13 mouse cellular contexts compared by ENCODE assay signal in the genomic region with DNA sequence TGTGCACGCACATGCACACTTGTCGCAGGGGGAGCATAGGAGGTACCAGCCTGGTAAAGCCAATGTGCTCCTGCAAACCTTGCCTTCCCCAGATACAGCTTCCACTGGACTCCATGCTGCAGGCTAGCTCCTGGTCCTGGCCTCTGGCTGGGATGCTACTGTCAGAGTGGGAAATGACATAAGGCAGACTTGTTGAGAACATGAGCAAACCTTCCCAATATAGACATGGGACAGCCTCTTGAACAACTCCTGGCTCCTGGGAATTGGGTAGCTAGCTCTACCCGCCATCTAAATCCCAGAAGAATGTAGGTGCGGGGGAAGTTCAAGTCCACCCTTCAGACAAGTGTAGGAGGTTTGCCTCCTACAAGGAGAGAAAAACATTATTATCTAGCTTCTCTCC. TPM values are rescaled to one million over a fixed set of nuclear protein-coding genes. Genes with fewer than 3 reads are reported as not detected.
DNase-seq lines count a peak whose midpoint lies in the region; ATAC-seq and TF ChIP-seq lines count a peak whose summit lies in the region.
"Had no signal": no experiment of that assay in that cellular context is flagged by ENCODE, and none has a peak within 500 bp of the region (broad histone marks: within the 10 kb centered on the region; RNA-seq: fewer than 3 reads in every experiment).

No protein-coding gene starts in this region.

- TF ChIP-seq CTCF in hindbrain, postnatal 0 days (IDR thresholded peaks at IDR 0.05; ENCODE audit: low read depth): no peak

- no peaks in the 10 kb centered on the region for H3K36me3 ChIP-seq in embryonic facial prominence, embryonic 13.5 days
- H3K36me3 ChIP-seq in embryonic facial prominence, embryonic 10.5 days (replicated peaks): no peaks in the 10 kb centered on the region
- H3K36me3 ChIP-seq in lung, embryonic 16.5 days (ENCODE audit: control insufficient read depth, insufficient read depth, low read length): no peaks in the 10 kb centered on the region
- no peaks in the 10 kb centered on the region for H3K36me3 ChIP-seq in hindbrain, postnatal 0 days (ENCODE audit: insufficient read depth, low read length)
- no peaks in the 10 kb centered on the region for H3K36me3 ChIP-seq in stomach, embryonic 16.5 days (ENCODE audit: control insufficient read depth, insufficient read depth, low read length)
- H3K36me3 ChIP-seq: G1E had no signal

- DNase-seq in embryonic facial prominence, embryonic 10.5 days (ENCODE audit: low spot score): no peak
- no peak for DNase-seq in lung, postnatal 36 days
- DNase-seq in hindbrain, postnatal 0 days (ENCODE audit: low spot score): no peak
- DNase-seq in frontal cortex, postnatal 14 days (ENCODE audit: low spot score in 2 of 2): no peak
- DNase-seq: gastrocnemius, postnatal 14 days; lung, adult 2 months; thymus, postnatal 4 days had no signal

- 92% methylated on average over 4 of the region's 4 CpGs for WGBS in embryonic facial prominence, embryonic 13.5 days
- WGBS in embryonic facial prominence, embryonic 10.5 days: 90% methylated on average over 4 of the region's 4 CpGs
- WGBS in lung, embryonic 16.5 days: 87% methylated on average over 4 of the region's 4 CpGs
- 85% methylated on average over 4 of the region's 4 CpGs for WGBS in hindbrain, postnatal 0 days
- WGBS in stomach, embryonic 16.5 days: 77% methylated on average over 4 of the region's 4 CpGs

- no peaks in the 10 kb centered on the region for H3K9me3 ChIP-seq in embryonic facial prominence, embryonic 13.5 days
- H3K9me3 ChIP-seq in embryonic facial prominence, embryonic 10.5 days: no peaks in the 10 kb centered on the region
- no peaks in the 10 kb centered on the region for H3K9me3 ChIP-seq in lung, embryonic 16.5 days (ENCODE audit: control insufficient read depth, low read length)
- no peaks in the 10 kb centered on the region for H3K9me3 ChIP-seq in hindbrain, postnatal 0 days (ENCODE audit: low read length)
- no peaks in the 10 kb centered on the region for H3K9me3 ChIP-seq in stomach, embryonic 16.5 days (replicated peaks; ENCODE audit: control insufficient read depth, low read length)
- H3K9me3 ChIP-seq: G1E had no signal

- no peak for ATAC-seq in embryonic facial prominence, embryonic 13.5 days (ENCODE audit: insufficient number of reproducible peaks, insufficient read depth, low FRiP score, low TSS enrichment, low read depth)
- no peak for ATAC-seq in lung, embryonic 16.5 days (ENCODE audit: low read depth)
- ATAC-seq in hindbrain, postnatal 0 days: no peak
- peak; percentile 30; the same call in 1 of the 2 replicates for ATAC-seq in stomach, embryonic 16.5 days (ENCODE audit: insufficient read depth, low FRiP score)
- ATAC-seq in megakaryocyte progenitor cell, adult 5-6 weeks (replicated peaks; ENCODE audit: poor library complexity): no peak

- no peaks in the 10 kb centered on the region for H3K27me3 ChIP-seq in embryonic facial prominence, embryonic 13.5 days
- no peaks in the 10 kb centered on the region; the same call in 1 of the 2 replicates for H3K27me3 ChIP-seq in embryonic facial prominence, embryonic 10.5 days (replicated peaks; ENCODE audit: low read depth, poor library complexity, severe bottlenecking)
- H3K27me3 ChIP-seq in lung, embryonic 16.5 days (ENCODE audit: control insufficient read depth, insufficient read depth, low read depth, low read length): no peaks in the 10 kb centered on the region
- H3K27me3 ChIP-seq in hindbrain, postnatal 0 days (ENCODE audit: insufficient read depth, low read length): no peaks in the 10 kb centered on the region
- no peaks in the 10 kb centered on the region for H3K27me3 ChIP-seq in stomach, embryonic 16.5 days (ENCODE audit: control insufficient read depth, insufficient read depth, low read length)

- no peak overlapping the region for H3K9ac ChIP-seq in embryonic facial prominence, embryonic 13.5 days
- H3K9ac ChIP-seq in lung, embryonic 16.5 days (ENCODE audit: low read length): no peak overlapping the region
- H3K9ac ChIP-seq in hindbrain, postnatal 0 days (replicated peaks; ENCODE audit: low read length): 0 out of 2 replicates have a peak overlapping the region, but pooled peaks have one; percentile 24
- no peak overlapping the region for H3K9ac ChIP-seq in stomach, embryonic 16.5 days (ENCODE audit: low read length)

- H3K4me3 ChIP-seq in embryonic facial prominence, embryonic 13.5 days: no peak overlapping the region
- no peak overlapping the region for H3K4me3 ChIP-seq in embryonic facial prominence, embryonic 10.5 days
- no peak overlapping the region for H3K4me3 ChIP-seq in lung, embryonic 16.5 days (ENCODE audit: low read length)
- H3K4me3 ChIP-seq in hindbrain, postnatal 0 days (ENCODE audit: low read length): no peak overlapping the region
- no peak overlapping the region for H3K4me3 ChIP-seq in stomach, embryonic 16.5 days (replicated peaks; ENCODE audit: low read length)

- no peak overlapping the region for H3K27ac ChIP-seq in embryonic facial prominence, embryonic 13.5 days
- H3K27ac ChIP-seq in embryonic facial prominence, embryonic 10.5 days (replicated peaks): no peak overlapping the region
- 0 out of 2 replicates have a peak overlapping the region, but pooled peaks have one; percentile 19 for H3K27ac ChIP-seq in lung, embryonic 16.5 days (ENCODE audit: low read length)
- H3K27ac ChIP-seq in hindbrain, postnatal 0 days: peak overlapping the region; percentile 62; the same call in 1 of the 2 replicates
- peak overlapping the region; percentile 31 for H3K27ac ChIP-seq in stomach, embryonic 16.5 days (ENCODE audit: low read length)

- peak overlapping the region; percentile 42; the same call in 1 of the 2 replicates for H3K4me2 ChIP-seq in embryonic facial prominence, embryonic 13.5 days
- no peak overlapping the region for H3K4me2 ChIP-seq in lung, embryonic 16.5 days (ENCODE audit: low read depth, low read length)
- no peak overlapping the region for H3K4me2 ChIP-seq in hindbrain, postnatal 0 days (ENCODE audit: low read depth, low read length)
- H3K4me2 ChIP-seq in stomach, embryonic 16.5 days (ENCODE audit: low read depth, low read length): no peak overlapping the region

- peaks cover 14% of the 10 kb centered on the region for H3K4me1 ChIP-seq in embryonic facial prominence, embryonic 13.5 days
- H3K4me1 ChIP-seq in embryonic facial prominence, embryonic 10.5 days: peaks cover 17% of the 10 kb centered on the region
- H3K4me1 ChIP-seq in lung, embryonic 16.5 days (replicated peaks; ENCODE audit: control insufficient read depth, insufficient read depth, low read length): no peaks in the 10 kb centered on the region
- H3K4me1 ChIP-seq in hindbrain, postnatal 0 days (ENCODE audit: insufficient read depth, low read length): 0 out of 2 replicates have a peak, but pooled peaks cover 7% of the 10 kb centered on the region
- peaks cover 4% of the 10 kb centered on the region for H3K4me1 ChIP-seq in stomach, embryonic 16.5 days (ENCODE audit: control insufficient read depth, insufficient read depth, low read length)

RNA-seq across cellular contexts. Expression of gene Galnt16, which starts 56.2 kb away (rescaled TPM):
- polyA plus RNA-seq in embryonic facial prominence, embryonic 13.5 days (2015; fragmentation: Nextera tagmentation; extraction: Ambion mirVana): 12.2 and 13.4 TPM in 2 replicates
- polyA plus RNA-seq in embryonic facial prominence, embryonic 10.5 days (2016; fragmentation: Nextera tagmentation; extraction: Ambion mirVana): 14.1 and 16.4 TPM in 2 replicates
- 13.0 and 13.4 TPM in 2 replicates for polyA plus RNA-seq in lung, embryonic 16.5 days (2015; fragmentation: Nextera tagmentation; extraction: Ambion mirVana)
- 67.9 and 72.1 TPM in 2 replicates for total RNA-seq in hindbrain, postnatal 0 days (2014; rRNA removed)
- 26.5 and 28.2 TPM in 2 replicates for polyA plus RNA-seq in hindbrain, postnatal 0 days (2015; fragmentation: Nextera tagmentation; extraction: Ambion mirVana)
- polyA plus RNA-seq in stomach, embryonic 16.5 days (2015; fragmentation: Nextera tagmentation; extraction: Ambion mirVana): 14.8 and 15.6 TPM in 2 replicates
- total RNA-seq in megakaryocyte progenitor cell, adult 5-6 weeks (2015): not detected in 2 replicates
- not detected in 2 replicates for total RNA-seq in megakaryocyte progenitor cell, adult 5-6 weeks (2017)
- total RNA-seq: neutrophil, adult 5-6 weeks had no signal

Comparison
In these comparisons a context has a peak if more than half of its experiments do, and no peak if none do; other contexts are left out.
1. H3K27ac ChIP-seq: peak in lung, embryonic 16.5 days (single experiment), hindbrain, postnatal 0 days (single experiment) and stomach, embryonic 16.5 days (single experiment); none in embryonic facial prominence, embryonic 13.5 days (single experiment) and embryonic facial prominence, embryonic 10.5 days (single experiment).